Mouse (Mus musculus): ENCODE measurements around the gene Ap1b1. TPM values are rescaled to one million over a fixed set of nuclear protein-coding genes. Genes with fewer than 3 reads are reported as not detected.
"Not testable (repeated sequence)": the region's sequence is repeated elsewhere in the genome, so short reads cannot be mapped to it uniquely, and the experiment has no call there.

Ap1b1 gene
- polyA plus RNA-seq, 1 experiment from 2014 or later, result 61.5 TPM

- Histone ChIP-seq H3K9me3 (no peaks in the 10 kb centered on the region), H3K4me1 (peaks cover 84% of the 10 kb centered on the region), H3K4me3 (peak overlapping the region; percentile 54), H3K36me3 (replicated peaks) (peaks cover 10% of the 10 kb centered on the region; the same call in 1 of the 2 replicates), H3K27me3 (ENCODE audit: poor library complexity, severe bottlenecking) (peaks cover 84% of the 10 kb centered on the region), H3K27ac (peak overlapping the region; percentile 74)
- peak; percentile 89 for DNase-seq (ENCODE audit: extremely low spot score, low spot score)
- WGBS, result 1% methylated on average over 62 of the region's 62 CpGs
Observed at GRCm38 (mm10) chr11:5061413-5062139, 75.0 kb downstream of the Ap1b1 start.

GRCm38 (mm10) chr11:5062326-5062725 lies 75.7 kb downstream of the Ap1b1 start:
- 11% methylated on average over 13 of the region's 13 CpGs for WGBS
- Histone ChIP-seq H3K36me3 (replicated peaks) (peaks cover 13% of the 10 kb centered on the region), H3K4me1 (peaks cover 77% of the 10 kb centered on the region), H3K27ac (peak overlapping the region; percentile 74; the same call in 1 of the 2 replicates), H3K27me3 (ENCODE audit: poor library complexity, severe bottlenecking) (peaks cover 77% of the 10 kb centered on the region), H3K4me3 (peak overlapping the region; percentile 54), H3K9me3 (no peaks in the 10 kb centered on the region)
- no peak for DNase-seq (ENCODE audit: extremely low spot score, low spot score)

GRCm38 (mm10) chr11:5062860-5063505 lies 76.4 kb downstream of the Ap1b1 start:
- Histone ChIP-seq H3K4me3 (peak overlapping the region; percentile 54; the same call in 1 of the 2 replicates), H3K27ac (no peak overlapping the region), H3K36me3 (replicated peaks) (peaks cover 19% of the 10 kb centered on the region), H3K4me1 (peaks cover 70% of the 10 kb centered on the region), H3K9me3 (no peaks in the 10 kb centered on the region), H3K27me3 (ENCODE audit: poor library complexity, severe bottlenecking) (peaks cover 70% of the 10 kb centered on the region)
- WGBS, result 65% methylated on average over 13 of the region's 13 CpGs
- no peak for DNase-seq (ENCODE audit: extremely low spot score, low spot score)

GRCm38 (mm10) chr11:5063561-5064281 lies 77.1 kb downstream of the Ap1b1 start:
- peaks cover 63% of the 10 kb centered on the region for H3K27me3 ChIP-seq (ENCODE audit: poor library complexity, severe bottlenecking)
- H3K27ac ChIP-seq, result no peak overlapping the region
- DNase-seq (ENCODE audit: extremely low spot score, low spot score), result peak; percentile 33
- peak overlapping the region; percentile 75 for H3K4me3 ChIP-seq
- no peaks in the 10 kb centered on the region for H3K9me3 ChIP-seq
- H3K36me3 ChIP-seq (replicated peaks), result peaks cover 27% of the 10 kb centered on the region
- peaks cover 63% of the 10 kb centered on the region for H3K4me1 ChIP-seq
- 53% methylated on average over 31 of the region's 31 CpGs for WGBS

- Histone ChIP-seq H3K27ac (peak overlapping the region; percentile 86), H3K4me3 (peak overlapping the region; percentile 75), H3K9me3 (no peaks in the 10 kb centered on the region), H3K4me1 (peaks cover 55% of the 10 kb centered on the region), H3K36me3 (replicated peaks) (peaks cover 34% of the 10 kb centered on the region), H3K27me3 (ENCODE audit: poor library complexity, severe bottlenecking) (peaks cover 55% of the 10 kb centered on the region)
- peak; percentile 36 for DNase-seq (ENCODE audit: extremely low spot score, low spot score)
- WGBS, result 14% methylated on average over 38 of the region's 38 CpGs
Observed at GRCm38 (mm10) chr11:5064282-5065055, 77.8 kb downstream of the Ap1b1 start.

- peak within 1 kb of the TSS; percentile 86 for H3K27ac ChIP-seq
- peaks cover 48% of the 10 kb centered on the region for H3K27me3 ChIP-seq (ENCODE audit: poor library complexity, severe bottlenecking)
- DNase-seq (ENCODE audit: extremely low spot score, low spot score), result peak; percentile 88
- under 1% methylated on average over 50 of the region's 50 CpGs for WGBS
- H3K36me3 ChIP-seq (replicated peaks), result peaks cover 42% of the 10 kb centered on the region
- H3K4me1 ChIP-seq, result peaks cover 51% of the 10 kb centered on the region
- H3K9me3 ChIP-seq, result no peaks in the 10 kb centered on the region
- peak within 1 kb of the TSS; percentile 75 for H3K4me3 ChIP-seq
Observed at GRCm38 (mm10) chr11:5065056-5065821, 78.6 kb downstream of the Ap1b1 start, which contains the start of gene Gas2l1. Gene Gas2l1 (minus strand): TSS chr11:5065327.

- no peak for DNase-seq (ENCODE audit: extremely low spot score, low spot score)
Observed at GRCm38 (mm10) chr11:5067063-5067462, 80.4 kb downstream of the Ap1b1 start.

GRCm38 (mm10) chr11:5068126-5068971 lies 81.7 kb downstream of the Ap1b1 start:
- Histone ChIP-seq H3K27ac (no peak overlapping the region), H3K27me3 (ENCODE audit: poor library complexity, severe bottlenecking) (peaks cover 17% of the 10 kb centered on the region), H3K36me3 (replicated peaks) (peaks cover 63% of the 10 kb centered on the region), H3K4me1 (peaks cover 23% of the 10 kb centered on the region), H3K9me3 (no peaks in the 10 kb centered on the region), H3K4me3 (no peak overlapping the region)
- WGBS, result 88% methylated on average over 9 of the region's 9 CpGs
- no peak for DNase-seq (ENCODE audit: extremely low spot score, low spot score)

More at GRCm38 (mm10) chr11:5067063-5067462, 80.4 kb downstream of the Ap1b1 start:
- no peak overlapping the region for H3K27ac ChIP-seq
- H3K9me3 ChIP-seq, result no peaks in the 10 kb centered on the region
- H3K27me3 ChIP-seq (ENCODE audit: poor library complexity, severe bottlenecking), result peaks cover 30% of the 10 kb centered on the region
- H3K4me3 ChIP-seq, result no peak overlapping the region
- H3K4me1 ChIP-seq, result peaks cover 36% of the 10 kb centered on the region
- H3K36me3 ChIP-seq (replicated peaks), result peaks cover 51% of the 10 kb centered on the region

- Histone ChIP-seq H3K27ac (no peak overlapping the region), H3K27me3 (ENCODE audit: poor library complexity, severe bottlenecking) (no peaks in the 10 kb centered on the region), H3K4me1 (no peaks in the 10 kb centered on the region), H3K9me3 (no peaks in the 10 kb centered on the region), H3K36me3 (replicated peaks) (peaks cover 92% of the 10 kb centered on the region), H3K4me3 (no peak overlapping the region)
- WGBS, result 81% methylated on average over 4 of the region's 4 CpGs
- DNase-seq (ENCODE audit: extremely low spot score, low spot score), result no peak
Observed at GRCm38 (mm10) chr11:5074882-5075281, 88.3 kb downstream of the Ap1b1 start.

GRCm38 (mm10) chr11:5075760-5076159 lies 89.1 kb downstream of the Ap1b1 start:
- no peaks in the 10 kb centered on the region for H3K27me3 ChIP-seq (ENCODE audit: poor library complexity, severe bottlenecking)
- no peaks in the 10 kb centered on the region for H3K9me3 ChIP-seq
- peaks cover 92% of the 10 kb centered on the region for H3K36me3 ChIP-seq (replicated peaks)
- no peak overlapping the region for H3K4me3 ChIP-seq
- no peak for DNase-seq (ENCODE audit: extremely low spot score, low spot score)
- H3K27ac ChIP-seq, result no peak overlapping the region
- H3K4me1 ChIP-seq, result no peaks in the 10 kb centered on the region

- WGBS, result 91% methylated on average over 4 of the region's 5 CpGs
Observed at GRCm38 (mm10) chr11:5076843-5077242, 90.2 kb downstream of the Ap1b1 start.

More at GRCm38 (mm10) chr11:5076843-5077242, 90.2 kb downstream of the Ap1b1 start:
- not testable (repeated sequence) for H3K27ac ChIP-seq; DNase-seq (ENCODE audit: extremely low spot score, low spot score); H3K27me3 ChIP-seq (ENCODE audit: poor library complexity, severe bottlenecking); H3K4me3 ChIP-seq; H3K4me1 ChIP-seq; H3K9me3 ChIP-seq
- peaks cover 92% of the 10 kb centered on the region for H3K36me3 ChIP-seq (replicated peaks)
